Mouse (Mus musculus): ENCODE results near the gene Ctc1.

Gene Ctc1

GRCm38 (mm10) chr11:69050748-69051147 lies 35.0 kb downstream of the Ctc1 start:
- no peak for DNase-seq

- DNase-seq, result no peak
These were observed 36.1 kb downstream of the Ctc1 start for GRCm38 (mm10) chr11:69051771-69052170.

GRCm38 (mm10) chr11:69052824-69053421 lies 37.2 kb downstream of the Ctc1 start:
- DNase-seq, result no peak

- DNase-seq, result no peak
These were observed 38.1 kb downstream of the Ctc1 start for GRCm38 (mm10) chr11:69053848-69054247.

GRCm38 (mm10) chr11:69058265-69058664 lies 42.6 kb downstream of the Ctc1 start:
- no peak for DNase-seq

- no peak for DNase-seq
These were observed 43.1 kb downstream of the Ctc1 start for GRCm38 (mm10) chr11:69058729-69059356.

GRCm38 (mm10) chr11:69059357-69059974 lies 43.8 kb downstream of the Ctc1 start, which contains the start of gene Borcs6:
Gene Borcs6 (plus strand): TSS chr11:69059717.
- peak; percentile 98 for DNase-seq

- peak in 1 of 2 experiments; percentile 53 for DNase-seq
These were observed 44.3 kb downstream of the Ctc1 start for GRCm38 (mm10) chr11:69059975-69060411.

GRCm38 (mm10) chr11:69060448-69061254 lies 44.9 kb downstream of the Ctc1 start:
- DNase-seq, result peak in 1 of 2 experiments; percentile 36

- no peak for DNase-seq
These were observed 45.7 kb downstream of the Ctc1 start for GRCm38 (mm10) chr11:69061255-69061912.

- DNase-seq, result peak; percentile 77 to 81
These were observed 46.6 kb downstream of the Ctc1 start for GRCm38 (mm10) chr11:69062194-69062760.

- DNase-seq, result peak; percentile 96
These were observed 47.1 kb downstream of the Ctc1 start for GRCm38 (mm10) chr11:69062761-69063224.

- peak; percentile 69 to 74 for DNase-seq
These were observed 47.9 kb downstream of the Ctc1 start for GRCm38 (mm10) chr11:69063413-69064201.

- no peak for DNase-seq
These were observed 48.8 kb downstream of the Ctc1 start for GRCm38 (mm10) chr11:69064259-69065133.

GRCm38 (mm10) chr11:69065394-69065925 lies 49.7 kb downstream of the Ctc1 start:
- DNase-seq, result no peak

- peak; percentile 59 to 66 for DNase-seq
These were observed 50.6 kb downstream of the Ctc1 start for GRCm38 (mm10) chr11:69066163-69066861.

- DNase-seq, result peak; percentile 88 to 91
These were observed 51.2 kb downstream of the Ctc1 start for GRCm38 (mm10) chr11:69066956-69067355.

- peak; percentile 56 to 70 for DNase-seq
These were observed 51.9 kb downstream of the Ctc1 start for GRCm38 (mm10) chr11:69067601-69068000.

GRCm38 (mm10) chr11:69070093-69070492 lies 54.4 kb downstream of the Ctc1 start:
- no peak for DNase-seq

Data from lung, adult 18-20 months (tissue).